Mouse (Mus musculus): ENCODE measurements around the gene Itch. TPM values are rescaled to one million over a fixed set of nuclear protein-coding genes. Genes with fewer than 3 reads are reported as not detected.
A peak's percentile ranks its signal among the peaks of the same experiment; 100 is the strongest.

The Itch gene
- polyA plus RNA-seq (2015; fragmentation: Nextera tagmentation; extraction: Ambion mirVana) = 14.6 and 18.9 TPM in 2 replicates

- peaks cover 7% of the 10 kb centered on the region for H3K36me3 ChIP-seq
- no peaks in the 10 kb centered on the region for H3K27me3 ChIP-seq
- H3K9me3 ChIP-seq (replicated peaks) = no peaks in the 10 kb centered on the region
- peak; percentile 99 for ATAC-seq (ENCODE audit: low read depth)
- peak within 1 kb of the TSS; percentile 73 for H3K4me3 ChIP-seq (replicated peaks)
- peaks cover 35% of the 10 kb centered on the region for H3K4me1 ChIP-seq (replicated peaks)
- H3K4me2 ChIP-seq = peak within 1 kb of the TSS; percentile 95
- peak; percentile 90 for DNase-seq
- H3K27ac ChIP-seq = peak within 1 kb of the TSS; percentile 71
- peak within 1 kb of the TSS; percentile 96 for H3K9ac ChIP-seq
- WGBS (ENCODE audit: insufficient replicate concordance) = 2% methylated on average over 65 of the region's 65 CpGs
These were observed at the start of gene Itch for GRCm38 (mm10) chr2:155133011-155133976. TSS of gene Itch (plus strand) at chr2:155133509.

- Histone ChIP-seq H3K4me3 (replicated peaks) (no peak overlapping the region), H3K4me1 (replicated peaks) (peaks cover 19% of the 10 kb centered on the region), H3K9me3 (replicated peaks) (no peaks in the 10 kb centered on the region), H3K36me3 (no peaks in the 10 kb centered on the region), H3K4me2 (no peak overlapping the region), H3K27me3 (no peaks in the 10 kb centered on the region), H3K9ac (no peak overlapping the region), H3K27ac (no peak overlapping the region)
- DNase-seq (no peak), ATAC-seq (ENCODE audit: low read depth) (no peak)
- 67% methylated on average over 5 of the region's 5 CpGs for WGBS (ENCODE audit: insufficient replicate concordance)
These were observed 48.8 kb upstream of the Itch start for GRCm38 (mm10) chr2:155084546-155084945.

- Histone ChIP-seq H3K9ac (no peak overlapping the region), H3K4me3 (replicated peaks) (no peak overlapping the region), H3K27me3 (no peaks in the 10 kb centered on the region), H3K36me3 (no peaks in the 10 kb centered on the region), H3K9me3 (replicated peaks) (no peaks in the 10 kb centered on the region), H3K4me1 (replicated peaks) (peaks cover 33% of the 10 kb centered on the region), H3K4me2 (no peak overlapping the region), H3K27ac (no peak overlapping the region)
- no peak for ATAC-seq (ENCODE audit: low read depth)
- 78% methylated on average over 5 of the region's 5 CpGs for WGBS (ENCODE audit: insufficient replicate concordance)
- DNase-seq = no peak
These were observed 47.0 kb upstream of the Itch start for GRCm38 (mm10) chr2:155086328-155086727.

- H3K9me3 ChIP-seq (replicated peaks) = no peaks in the 10 kb centered on the region
- 19% methylated on average over 6 of the region's 6 CpGs for WGBS (ENCODE audit: insufficient replicate concordance)
- H3K4me2 ChIP-seq = no peak overlapping the region
- H3K36me3 ChIP-seq = no peaks in the 10 kb centered on the region
- no peak overlapping the region for H3K4me3 ChIP-seq (replicated peaks)
- no peak overlapping the region for H3K9ac ChIP-seq
- no peak overlapping the region for H3K27ac ChIP-seq
- H3K4me1 ChIP-seq (replicated peaks) = peaks cover 50% of the 10 kb centered on the region
- DNase-seq = no peak
- no peaks in the 10 kb centered on the region for H3K27me3 ChIP-seq
- ATAC-seq (ENCODE audit: low read depth) = no peak
These were observed 45.0 kb upstream of the Itch start for GRCm38 (mm10) chr2:155088264-155088663.

GRCm38 (mm10) chr2:155090909-155091742 is 42.2 kb upstream of the Itch start:
- Histone ChIP-seq H3K27me3 (no peaks in the 10 kb centered on the region), H3K4me2 (peak overlapping the region; percentile 49), H3K9ac (peak overlapping the region; percentile 34), H3K4me3 (replicated peaks) (no peak overlapping the region), H3K9me3 (replicated peaks) (no peaks in the 10 kb centered on the region), H3K36me3 (no peaks in the 10 kb centered on the region), H3K27ac (peak overlapping the region; percentile 84), H3K4me1 (replicated peaks) (peaks cover 56% of the 10 kb centered on the region)
- ATAC-seq (ENCODE audit: low read depth) (peak; percentile 91), DNase-seq (peak; percentile 29)
- WGBS (ENCODE audit: insufficient replicate concordance) = 25% methylated on average over 13 of the region's 13 CpGs

GRCm38 (mm10) chr2:155091743-155092075 is 41.6 kb upstream of the Itch start:
- peak overlapping the region; percentile 34 for H3K9ac ChIP-seq
- peak overlapping the region; percentile 84 for H3K27ac ChIP-seq
- no peak overlapping the region for H3K4me3 ChIP-seq (replicated peaks)
- no peaks in the 10 kb centered on the region for H3K36me3 ChIP-seq
- peaks cover 56% of the 10 kb centered on the region for H3K4me1 ChIP-seq (replicated peaks)
- peak overlapping the region; percentile 49 for H3K4me2 ChIP-seq
- ATAC-seq (ENCODE audit: low read depth) (peak; percentile 69), DNase-seq (no peak)
- no peaks in the 10 kb centered on the region for H3K27me3 ChIP-seq
- 41% methylated on average over 3 of the region's 3 CpGs for WGBS (ENCODE audit: insufficient replicate concordance)
- no peaks in the 10 kb centered on the region for H3K9me3 ChIP-seq (replicated peaks)

GRCm38 (mm10) chr2:155093418-155093817 is 39.9 kb upstream of the Itch start:
- Histone ChIP-seq H3K27me3 (no peaks in the 10 kb centered on the region), H3K27ac (peak overlapping the region; percentile 65), H3K9me3 (replicated peaks) (no peaks in the 10 kb centered on the region), H3K4me1 (replicated peaks) (peaks cover 49% of the 10 kb centered on the region), H3K36me3 (no peaks in the 10 kb centered on the region), H3K4me3 (replicated peaks) (no peak overlapping the region), H3K4me2 (no peak overlapping the region), H3K9ac (no peak overlapping the region)
- 11% methylated on average over 4 of the region's 4 CpGs for WGBS (ENCODE audit: insufficient replicate concordance)
- ATAC-seq (ENCODE audit: low read depth) (no peak), DNase-seq (no peak)

GRCm38 (mm10) chr2:155098720-155099380 is 34.5 kb upstream of the Itch start:
- Histone ChIP-seq H3K27ac (no peak overlapping the region), H3K36me3 (no peaks in the 10 kb centered on the region), H3K4me2 (no peak overlapping the region), H3K4me1 (replicated peaks) (peaks cover 29% of the 10 kb centered on the region), H3K27me3 (no peaks in the 10 kb centered on the region), H3K4me3 (replicated peaks) (no peak overlapping the region), H3K9me3 (replicated peaks) (no peaks in the 10 kb centered on the region), H3K9ac (no peak overlapping the region)
- DNase-seq = no peak
- WGBS (ENCODE audit: insufficient replicate concordance) = 80% methylated on average over 9 of the region's 9 CpGs
- no peak for ATAC-seq (ENCODE audit: low read depth)

GRCm38 (mm10) chr2:155099421-155099820 is 33.9 kb upstream of the Itch start:
- no peak overlapping the region for H3K4me3 ChIP-seq (replicated peaks)
- no peak overlapping the region for H3K4me2 ChIP-seq
- H3K9me3 ChIP-seq (replicated peaks) = no peaks in the 10 kb centered on the region
- WGBS (ENCODE audit: insufficient replicate concordance) = 79% methylated on average over 7 of the region's 7 CpGs
- H3K27me3 ChIP-seq = no peaks in the 10 kb centered on the region
- no peak overlapping the region for H3K27ac ChIP-seq
- no peaks in the 10 kb centered on the region for H3K36me3 ChIP-seq
- H3K9ac ChIP-seq = no peak overlapping the region
- peaks cover 29% of the 10 kb centered on the region for H3K4me1 ChIP-seq (replicated peaks)
- ATAC-seq (ENCODE audit: low read depth) = no peak
- DNase-seq = no peak

GRCm38 (mm10) chr2:155099994-155100795 is 33.1 kb upstream of the Itch start:
- Histone ChIP-seq H3K9me3 (replicated peaks) (no peaks in the 10 kb centered on the region), H3K4me2 (no peak overlapping the region), H3K9ac (no peak overlapping the region), H3K27me3 (no peaks in the 10 kb centered on the region), H3K4me1 (replicated peaks) (peaks cover 29% of the 10 kb centered on the region), H3K36me3 (no peaks in the 10 kb centered on the region), H3K27ac (no peak overlapping the region), H3K4me3 (replicated peaks) (no peak overlapping the region)
- no peak for DNase-seq
- WGBS (ENCODE audit: insufficient replicate concordance) = 65% methylated on average over 14 of the region's 14 CpGs
- ATAC-seq (ENCODE audit: low read depth) = no peak; the same call in 1 of the 2 replicates

All from liver, embryonic 13.5 days (tissue).